Mouse (Mus musculus) liver, embryonic 12.5 days (tissue): Measurements from ENCODE around the gene Dctn3. TPM values are rescaled to one million over a fixed set of nuclear protein-coding genes. Genes with fewer than 3 reads are reported as not detected.
"Not testable (repeated sequence)": the region's sequence is repeated elsewhere in the genome, so short reads cannot be mapped to it uniquely, and the experiment has no call there.

ENCODE experiments used
- ATAC-seq: fragments of 200-750 bp; cut with Nextera tagmentation; 2 replicates; pipeline ENCODE4 v1.8.0; 2017; ENCODE audit warnings: moderate number of reproducible peaks, mild to moderate bottlenecking, moderate library complexity
- H3K27ac ChIP-seq: fragments of 300-500 bp; sonication (generic); 2 replicates; pipeline ENCODE4 v1.5.1; 2016; ENCODE audit warnings: mild to moderate bottlenecking
- H3K27me3 ChIP-seq: fragments of 300-500 bp; sonication (generic); replicated peaks from 2 replicates; pipeline ENCODE4 v1.6.1; 2016; ENCODE audit warnings: mild to moderate bottlenecking, moderate library complexity
- H3K36me3 ChIP-seq: fragments of 300-500 bp; sonication (generic); 2 replicates; pipeline ENCODE4 v1.6.1; 2016; ENCODE audit warnings: mild to moderate bottlenecking, moderate library complexity
- H3K4me1 ChIP-seq: fragments of 300-500 bp; sonication (generic); 2 replicates; pipeline ENCODE4 v1.6.1; 2016
- H3K4me2 ChIP-seq: fragments of 300-500 bp; sonication (generic); 2 replicates; pipeline ENCODE4 v1.6.1; 2016; ENCODE audit warnings: mild to moderate bottlenecking, moderate library complexity
- H3K4me3 ChIP-seq: fragments of 300-500 bp; sonication (generic); 2 replicates; pipeline ENCODE4 v1.5.1; 2016; ENCODE audit warnings: mild to moderate bottlenecking, moderate library complexity
- H3K9ac ChIP-seq: fragments of 300-500 bp; sonication (generic); 2 replicates; pipeline ENCODE4 v1.6.1; 2016; ENCODE audit warnings: mild to moderate bottlenecking, moderate library complexity
- H3K9me3 ChIP-seq: fragments of 300-500 bp; sonication (generic); replicated peaks from 2 replicates; pipeline ENCODE4 v1.6.1; 2016; ENCODE audit warnings: mild to moderate bottlenecking, moderate library complexity
- WGBS: fragments of 180-500 bp; shearing (Covaris S2); methylation state at CpG from one replicate; pipeline ENCODE4 v1.1.7; 2016; ENCODE audit not compliant: insufficient replicate concordance; 5-methylcytosine and 5-hydroxymethylcytosine counted together
- polyA plus RNA-seq: library from polyadenylated mRNA; unstranded; fragments of >200 nt; fragmentation: Nextera tagmentation; extraction: Ambion mirVana; gene quantifications from 2 replicates; pipeline ENCODE4 v1.2.1, GENCODE M21; 2016

Dctn3 gene
- 89.7 and 92.2 TPM in 2 replicates for polyA plus RNA-seq

GRCm38 (mm10) chr4:41722918-41723351 lies at the start of gene Dctn3:
TSS of gene Dctn3 (minus strand) at chr4:41723170.
- Histone ChIP-seq H3K27ac (0 out of 2 replicates have a peak within 1 kb of the TSS, but pooled peaks have one; percentile 48), H3K9me3 (no peaks in the 10 kb centered on the region), H3K4me3 (peak within 1 kb of the TSS; percentile 87), H3K4me1 (peaks cover 28% of the 10 kb centered on the region), H3K36me3 (peaks cover 26% of the 10 kb centered on the region), H3K27me3 (peaks cover 46% of the 10 kb centered on the region), H3K9ac (peak within 1 kb of the TSS; percentile 83), H3K4me2 (peak within 1 kb of the TSS; percentile 82)
- under 1% methylated on average over 27 of the region's 27 CpGs for WGBS
- ATAC-seq: peak; percentile 93

- not testable (repeated sequence) for H3K9ac ChIP-seq, H3K36me3 ChIP-seq, H3K27ac ChIP-seq, H3K27me3 ChIP-seq, H3K4me3 ChIP-seq, H3K9me3 ChIP-seq, H3K4me2 ChIP-seq, ATAC-seq
- 49% methylated on average over 10 of the region's 10 CpGs for WGBS
- peaks cover 18% of the 10 kb centered on the region for H3K4me1 ChIP-seq
These were observed 44.3 kb upstream of the Dctn3 start for GRCm38 (mm10) chr4:41767301-41767700.

- not testable (repeated sequence) for H3K4me3 ChIP-seq, H3K9ac ChIP-seq, H3K27me3 ChIP-seq, H3K9me3 ChIP-seq, ATAC-seq, H3K27ac ChIP-seq, H3K4me2 ChIP-seq
- H3K4me1 ChIP-seq: peaks cover 45% of the 10 kb centered on the region
- 72% methylated on average over 5 of the region's 6 CpGs for WGBS
- H3K36me3 ChIP-seq: peaks cover 13% of the 10 kb centered on the region
These were observed 40.2 kb upstream of the Dctn3 start for GRCm38 (mm10) chr4:41763176-41763575.

GRCm38 (mm10) chr4:41762688-41763114 lies 39.7 kb upstream of the Dctn3 start:
- not testable (repeated sequence) for H3K27me3 ChIP-seq, H3K4me3 ChIP-seq, H3K9me3 ChIP-seq, ATAC-seq
- 57% methylated on average over 8 of the region's 8 CpGs for whole genome bisulfite sequencing
- peak overlapping the region; percentile 71; the same call in 1 of the 2 replicates for H3K4me2 ChIP-seq
- H3K4me1 ChIP-seq: peaks cover 45% of the 10 kb centered on the region
- H3K27ac ChIP-seq: peak overlapping the region; percentile 64
- H3K36me3 ChIP-seq: peaks cover 15% of the 10 kb centered on the region
- H3K9ac ChIP-seq: 0 out of 2 replicates have a peak overlapping the region, but pooled peaks have one; percentile 6

GRCm38 (mm10) chr4:41762099-41762687 lies 39.2 kb upstream of the Dctn3 start:
- H3K4me1 ChIP-seq: peaks cover 41% of the 10 kb centered on the region
- peak overlapping the region; percentile 78 for H3K27ac ChIP-seq
- ATAC-seq: no peak
- no peaks in the 10 kb centered on the region for H3K9me3 ChIP-seq
- peak overlapping the region; percentile 71 for H3K4me2 ChIP-seq
- 37% methylated on average over 8 of the region's 8 CpGs for WGBS
- no peaks in the 10 kb centered on the region for H3K27me3 ChIP-seq
- peaks cover 19% of the 10 kb centered on the region for H3K36me3 ChIP-seq
- 0 out of 2 replicates have a peak overlapping the region, but pooled peaks have one; percentile 6 for H3K9ac ChIP-seq
- no peak overlapping the region for H3K4me3 ChIP-seq

- no peak for ATAC-seq
- H3K4me1 ChIP-seq: peaks cover 38% of the 10 kb centered on the region
- peak overlapping the region; percentile 78 for H3K27ac ChIP-seq
- H3K9ac ChIP-seq: no peak overlapping the region
- no peaks in the 10 kb centered on the region for H3K27me3 ChIP-seq
- H3K9me3 ChIP-seq: no peaks in the 10 kb centered on the region
- H3K4me3 ChIP-seq: no peak overlapping the region
- H3K36me3 ChIP-seq: peaks cover 23% of the 10 kb centered on the region
- peak overlapping the region; percentile 71 for H3K4me2 ChIP-seq
These were observed 38.7 kb upstream of the Dctn3 start for GRCm38 (mm10) chr4:41761680-41762079.

- ATAC-seq: peak; percentile 10; the same call in 1 of the 2 replicates
- 62% methylated on average over 4 of the region's 4 CpGs for WGBS
These were observed 37.9 kb upstream of the Dctn3 start for GRCm38 (mm10) chr4:41760911-41761310.

GRCm38 (mm10) chr4:41760288-41760721 lies 37.3 kb upstream of the Dctn3 start:
- Histone ChIP-seq H3K4me1 (peaks cover 45% of the 10 kb centered on the region), H3K4me2 (peak overlapping the region; percentile 71), H3K9me3 (no peaks in the 10 kb centered on the region), H3K27me3 (no peaks in the 10 kb centered on the region), H3K4me3 (peak overlapping the region; percentile 46), H3K9ac (peak overlapping the region; percentile 47), H3K27ac (peak overlapping the region; percentile 78), H3K36me3 (peaks cover 23% of the 10 kb centered on the region)
- ATAC-seq: peak; percentile 92
- WGBS: 2% methylated on average over 15 of the region's 15 CpGs

More at GRCm38 (mm10) chr4:41760911-41761310, 37.9 kb upstream of the Dctn3 start:
- H3K4me1 ChIP-seq: peaks cover 45% of the 10 kb centered on the region
- peak overlapping the region; percentile 78 for H3K27ac ChIP-seq
- H3K4me2 ChIP-seq: peak overlapping the region; percentile 71
- peak overlapping the region; percentile 47 for H3K9ac ChIP-seq
- peaks cover 23% of the 10 kb centered on the region for H3K36me3 ChIP-seq
- H3K4me3 ChIP-seq: peak overlapping the region; percentile 46
- no peaks in the 10 kb centered on the region for H3K27me3 ChIP-seq
- H3K9me3 ChIP-seq: no peaks in the 10 kb centered on the region

GRCm38 (mm10) chr4:41759656-41760287 lies 36.8 kb upstream of the Dctn3 start:
- 30% methylated on average over 6 of the region's 6 CpGs for WGBS
- ATAC-seq: peak; percentile 27
- peaks cover 23% of the 10 kb centered on the region for H3K36me3 ChIP-seq

GRCm38 (mm10) chr4:41759206-41759605 lies 36.2 kb upstream of the Dctn3 start:
- ATAC-seq: no peak
- no peak overlapping the region for H3K4me2 ChIP-seq
- H3K27me3 ChIP-seq: no peaks in the 10 kb centered on the region
- no peak overlapping the region for H3K4me3 ChIP-seq
- peaks cover 23% of the 10 kb centered on the region for H3K36me3 ChIP-seq
- H3K27ac ChIP-seq: peak overlapping the region; percentile 78
- no peak overlapping the region for H3K9ac ChIP-seq
- H3K9me3 ChIP-seq: no peaks in the 10 kb centered on the region
- peaks cover 52% of the 10 kb centered on the region for H3K4me1 ChIP-seq
- WGBS: 75% methylated on average over 9 of the region's 9 CpGs

More at GRCm38 (mm10) chr4:41759656-41760287, 36.8 kb upstream of the Dctn3 start:
- Histone ChIP-seq H3K9me3 (no peaks in the 10 kb centered on the region), H3K4me2 (peak overlapping the region; percentile 71), H3K27ac (peak overlapping the region; percentile 78), H3K9ac (peak overlapping the region; percentile 47), H3K27me3 (no peaks in the 10 kb centered on the region), H3K4me3 (peak overlapping the region; percentile 46), H3K4me1 (peaks cover 49% of the 10 kb centered on the region)

- peaks cover 52% of the 10 kb centered on the region for H3K4me1 ChIP-seq
- no peak overlapping the region for H3K4me2 ChIP-seq
- 77% methylated on average over 4 of the region's 4 CpGs for WGBS
- ATAC-seq: no peak
- no peak overlapping the region for H3K9ac ChIP-seq
- H3K27ac ChIP-seq: peak overlapping the region; percentile 78; the same call in 1 of the 2 replicates
- peaks cover 23% of the 10 kb centered on the region for H3K36me3 ChIP-seq
- no peak overlapping the region for H3K4me3 ChIP-seq
- no peaks in the 10 kb centered on the region for H3K9me3 ChIP-seq
- no peaks in the 10 kb centered on the region for H3K27me3 ChIP-seq
These were observed 35.7 kb upstream of the Dctn3 start for GRCm38 (mm10) chr4:41758701-41759100.

GRCm38 (mm10) chr4:41758021-41758420 lies 35.1 kb upstream of the Dctn3 start:
- no peaks in the 10 kb centered on the region for H3K9me3 ChIP-seq
- WGBS: 85% methylated on average over 11 of the region's 11 CpGs
- H3K36me3 ChIP-seq: peaks cover 23% of the 10 kb centered on the region
- no peak overlapping the region for H3K27ac ChIP-seq
- H3K4me2 ChIP-seq: no peak overlapping the region
- peaks cover 52% of the 10 kb centered on the region for H3K4me1 ChIP-seq
- no peaks in the 10 kb centered on the region for H3K27me3 ChIP-seq
- H3K4me3 ChIP-seq: no peak overlapping the region
- H3K9ac ChIP-seq: no peak overlapping the region
- ATAC-seq: no peak
